Mouse (Mus musculus) megakaryocyte, embryonic 14.5 days (primary cell): ENCODE measurements around the gene Gm20388.

Experiments used
- FLI1 ChIP-seq: IDR thresholded peaks from 2 replicates; pipeline ENCODE4 v1.6.1; 2012; ENCODE audit warnings: low read length, inconsistent platforms, mixed read lengths
- GATA1 ChIP-seq: IDR thresholded peaks from 3 replicates; pipeline ENCODE4 v1.6.1; 2012; ENCODE audit warnings: mixed read lengths, low read length, inconsistent platforms, borderline replicate concordance

- TF ChIP-seq GATA1 (no peak), FLI1 (no peak)
These were observed 208.2 kb downstream of the Gm20388 start for GRCm38 (mm10) chr8:120118847-120119246.
